Mouse (Mus musculus) hindbrain, embryonic 12.5 days (tissue): Measurements from ENCODE around the gene Olfr1472. TPM values are rescaled to one million over a fixed set of nuclear protein-coding genes. Genes with fewer than 3 reads are reported as not detected.
"Not testable (repeated sequence)": the region's sequence is repeated elsewhere in the genome, so short reads cannot be mapped to it uniquely, and the experiment has no call there.

ENCODE experiments used
- ATAC-seq: fragments of 200-750 bp; cut with Nextera tagmentation; 2 replicates; pipeline ENCODE4 v1.8.0; 2017; ENCODE audit warnings: moderate TSS enrichment; ENCODE audit not compliant: low FRiP score
- H3K27ac ChIP-seq: fragments of 300-500 bp; sonication (generic); 2 replicates; pipeline ENCODE4 v1.5.1; 2016; ENCODE audit warnings: mild to moderate bottlenecking
- H3K27me3 ChIP-seq: fragments of 300-500 bp; sonication (generic); 2 replicates; pipeline ENCODE4 v1.6.1; 2016; ENCODE audit warnings: mild to moderate bottlenecking
- H3K36me3 ChIP-seq: fragments of 300-500 bp; sonication (generic); 2 replicates; pipeline ENCODE4 v1.6.1; 2016; ENCODE audit warnings: mild to moderate bottlenecking
- H3K4me1 ChIP-seq: fragments of 300-500 bp; sonication (generic); 2 replicates; pipeline ENCODE4 v1.6.1; 2016
- H3K4me2 ChIP-seq: fragments of 300-500 bp; sonication (generic); replicated peaks from 2 replicates; pipeline ENCODE4 v1.6.1; 2016; ENCODE audit warnings: mild to moderate bottlenecking
- H3K4me3 ChIP-seq: fragments of 300-500 bp; sonication (generic); 2 replicates; pipeline ENCODE4 v1.5.1; 2016; ENCODE audit warnings: mild to moderate bottlenecking
- H3K9ac ChIP-seq: fragments of 300-500 bp; sonication (generic); 2 replicates; pipeline ENCODE4 v1.6.1; 2016; ENCODE audit warnings: mild to moderate bottlenecking, moderate library complexity
- H3K9me3 ChIP-seq: fragments of 300-500 bp; sonication (generic); replicated peaks from 2 replicates; pipeline ENCODE4 v1.6.1; 2016; ENCODE audit warnings: mild to moderate bottlenecking
- WGBS: fragments of 180-500 bp; shearing (Covaris S2); methylation state at CpG from one replicate; pipeline ENCODE4 v1.1.7; 2016; 5-methylcytosine and 5-hydroxymethylcytosine counted together
- polyA plus RNA-seq: library from polyadenylated mRNA; unstranded; fragments of >200 nt; fragmentation: Nextera tagmentation; extraction: Ambion mirVana; gene quantifications from 2 replicates; pipeline ENCODE4 v1.2.1, GENCODE M21; 2016

Gene Olfr1472
- not detected in 2 replicates for polyA plus RNA-seq

DNA sequence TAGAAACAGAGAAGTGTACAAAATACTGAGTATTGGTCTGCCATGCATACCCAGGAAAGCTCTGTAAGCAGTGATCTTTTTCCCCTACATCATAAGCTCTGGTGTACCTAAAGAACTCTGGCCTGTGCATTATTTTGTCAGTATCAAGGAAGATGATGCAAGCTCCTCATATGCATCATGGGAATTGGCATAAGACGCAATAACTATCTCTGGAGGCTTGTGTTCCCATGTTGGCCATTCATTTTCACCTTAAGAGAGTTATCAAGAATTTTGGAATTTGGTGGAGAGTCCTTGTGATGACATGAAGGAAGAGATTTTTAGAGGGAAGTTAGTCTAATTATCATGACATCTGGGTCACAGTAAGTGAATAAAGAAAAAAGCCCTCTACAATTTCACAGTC is at the start of gene Olfr1472:
Gene Olfr1472 (minus strand): TSS at position 101 of the 400 bp plus-strand sequence.
- Histone ChIP-seq H3K36me3 (no peaks in the 10 kb centered on the region), H3K27me3 (no peaks in the 10 kb centered on the region), H3K4me1 (no peaks in the 10 kb centered on the region), H3K4me3 (no peak within 1 kb of the TSS), H3K27ac (no peak within 1 kb of the TSS), H3K9me3 (0 out of 2 replicates have a peak, but pooled peaks cover 2% of the 10 kb centered on the region), H3K4me2 (no peak within 1 kb of the TSS), H3K9ac (no peak within 1 kb of the TSS)
- WGBS, result 75% methylated on average over 1 of the region's 1 CpGs
- ATAC-seq, result no peak

- Histone ChIP-seq H3K27ac (no peak within 1 kb of the TSS), H3K9me3 (peaks cover 11% of the 10 kb centered on the region), H3K27me3 (no peaks in the 10 kb centered on the region), H3K4me3 (no peak within 1 kb of the TSS), H3K4me1 (no peaks in the 10 kb centered on the region), H3K9ac (no peak within 1 kb of the TSS), H3K4me2 (no peak within 1 kb of the TSS), H3K36me3 (no peaks in the 10 kb centered on the region)
- WGBS, result 80% methylated on average over 3 of the region's 3 CpGs
- no peak for ATAC-seq
Measured at GRCm38 (mm10) chr19:13500246-13500645, 44.4 kb upstream of the Olfr1472 start, which contains the start of gene Olfr1477. Olfr1477 (plus strand) TSS chr19:13500546.

- no peaks in the 10 kb centered on the region for H3K9me3 ChIP-seq
- no peak within 1 kb of the TSS for H3K9ac ChIP-seq
- no peak within 1 kb of the TSS for H3K27ac ChIP-seq
- H3K4me1 ChIP-seq, result no peaks in the 10 kb centered on the region
- no peak within 1 kb of the TSS for H3K4me2 ChIP-seq
- H3K4me3 ChIP-seq, result no peak within 1 kb of the TSS
- no peaks in the 10 kb centered on the region for H3K36me3 ChIP-seq
- no peaks in the 10 kb centered on the region for H3K27me3 ChIP-seq
- ATAC-seq, result no peak
Measured at GRCm38 (mm10) chr19:13480096-13480495, 24.2 kb upstream of the Olfr1472 start, which contains the start of gene Olfr1475. Olfr1475 (minus strand) TSS chr19:13480196.

GRCm38 (mm10) chr19:13469265-13469664 is 13.4 kb upstream of the Olfr1472 start, which contains the start of gene Olfr1474:
Olfr1474 (plus strand) TSS chr19:13469565.
- not testable (repeated sequence) for ATAC-seq, H3K4me3 ChIP-seq, H3K27ac ChIP-seq, H3K4me1 ChIP-seq, H3K36me3 ChIP-seq, H3K9me3 ChIP-seq, H3K27me3 ChIP-seq, H3K4me2 ChIP-seq, H3K9ac ChIP-seq
- 80% methylated on average over 4 of the region's 4 CpGs for WGBS

DNA sequence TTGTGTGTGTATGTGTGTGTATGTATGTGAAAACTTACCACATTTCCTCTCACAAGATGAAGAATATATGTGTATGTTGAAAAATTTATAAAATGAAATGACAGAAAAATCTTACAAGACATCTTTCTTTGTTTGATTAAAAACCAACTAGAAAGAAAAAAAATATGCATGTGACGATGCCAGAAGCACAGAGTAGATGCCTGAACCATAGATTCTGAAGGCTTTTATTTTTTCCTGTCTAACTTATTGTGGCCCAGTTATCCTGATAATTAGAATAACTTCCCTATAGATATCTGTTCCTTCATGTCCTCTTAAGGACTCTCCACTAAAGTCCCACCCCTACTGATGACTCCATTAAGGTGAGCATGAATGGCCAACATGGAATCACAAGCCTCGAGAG is 12.8 kb downstream of the Olfr1472 start, which contains the start of gene Olfr1471:
Gene Olfr1471 (plus strand): TSS at position 301 of the 400 bp plus-strand sequence.
- H3K9ac ChIP-seq, H3K36me3 ChIP-seq, H3K4me3 ChIP-seq, H3K27ac ChIP-seq, ATAC-seq, H3K27me3 ChIP-seq, H3K4me1 ChIP-seq, H3K4me2 ChIP-seq: not testable (repeated sequence)
- 75% methylated on average over 2 of the region's 2 CpGs for WGBS
- H3K9me3 ChIP-seq, result peaks cover 12% of the 10 kb centered on the region; the same call in 1 of the 2 replicates

- no peak within 1 kb of the TSS for H3K4me2 ChIP-seq
- no peak within 1 kb of the TSS for H3K4me3 ChIP-seq
- peaks cover 11% of the 10 kb centered on the region for H3K9me3 ChIP-seq
- H3K9ac ChIP-seq, result no peak within 1 kb of the TSS
- no peak within 1 kb of the TSS for H3K27ac ChIP-seq
- WGBS, result 84% methylated on average over 2 of the region's 2 CpGs
- H3K27me3 ChIP-seq, result no peaks in the 10 kb centered on the region
- H3K4me1 ChIP-seq, result no peaks in the 10 kb centered on the region
- H3K36me3 ChIP-seq, result no peaks in the 10 kb centered on the region
- ATAC-seq, result no peak
Measured at GRCm38 (mm10) chr19:13407549-13407948, 48.3 kb downstream of the Olfr1472 start, which contains the start of gene Olfr1469. Olfr1469 (plus strand) TSS chr19:13407849.

Other genes with a start within 250 kb of the Olfr1472 start
- not detected in 2 replicates for gene Olfr1463, start 224.8 kb downstream of the Olfr1472 start, polyA plus RNA-seq
- gene Olfr1465, start 140.5 kb downstream of the Olfr1472 start, polyA plus RNA-seq, result not detected in 2 replicates
- not detected in 2 replicates for gene Olfr1466, start 117.2 kb downstream of the Olfr1472 start, polyA plus RNA-seq
- not detected in 2 replicates for gene Olfr1467, start 93.8 kb downstream of the Olfr1472 start, polyA plus RNA-seq
- gene Olfr1469, start 48.2 kb downstream of the Olfr1472 start, polyA plus RNA-seq, result not detected in 2 replicates
- gene Olfr1471, start 12.7 kb downstream of the Olfr1472 start, polyA plus RNA-seq, result not detected in 2 replicates
- gene Olfr1474, start 13.5 kb upstream of the Olfr1472 start, polyA plus RNA-seq, result not detected in 2 replicates
- not detected in 2 replicates for gene Olfr1475, start 24.1 kb upstream of the Olfr1472 start, polyA plus RNA-seq
- gene Olfr1477, start 44.5 kb upstream of the Olfr1472 start, polyA plus RNA-seq, result not detected in 2 replicates
- gene Olfr1480, start 71.8 kb upstream of the Olfr1472 start, polyA plus RNA-seq, result not detected in 2 replicates
- gene Olfr1484, start 127.4 kb upstream of the Olfr1472 start, polyA plus RNA-seq, result not detected in 2 replicates
- not detected in 2 replicates for gene Olfr1487, start 161.3 kb upstream of the Olfr1472 start, polyA plus RNA-seq
- gene Olfr1489, start 175.5 kb upstream of the Olfr1472 start, polyA plus RNA-seq, result not detected in 2 replicates
- not detected in 2 replicates for gene Olfr1490, start 195.0 kb upstream of the Olfr1472 start, polyA plus RNA-seq
- not detected in 2 replicates for gene Olfr1491, start 241.2 kb upstream of the Olfr1472 start, polyA plus RNA-seq